Mouse (Mus musculus) hematopoietic stem cell, adult 5-6 weeks (primary cell): ENCODE data around the gene Hmgn2. TPM values are rescaled to one million over a fixed set of nuclear protein-coding genes. Genes with fewer than 3 reads are reported as not detected.
A peak's percentile ranks its signal among the peaks of the same experiment; 100 is the strongest.

Source experiments
- ATAC-seq, 2 experiments: fragments of 125-278 bp in 1 of 2; replicated peaks in 1 of 2; 2 replicates each; pipeline ENCODE4 v1.8.0; 2016 to 2017; ENCODE audit warnings: inconsistent platforms in 2 of 2, mild to moderate bottlenecking in 2 of 2, moderate number of reproducible peaks in 2 of 2, low read depth in 1 of 2, moderate TSS enrichment in 1 of 2; ENCODE audit not compliant: low FRiP score in 2 of 2, poor library complexity in 2 of 2, severe bottlenecking in 2 of 2, insufficient read depth in 1 of 2, low TSS enrichment in 1 of 2
- total RNA-seq: library from RNA; stranded (forward); fragments of 172-1452, 232-1000 nt; gene quantifications from 2 replicates; pipeline ENCODE4 v1.2.3, GENCODE M21; 2017

Hmgn2 gene
- 631 and 724 TPM in 2 replicates for total RNA-seq

- peak; percentile 67 to 74; a peak in 3 of 4 replicates for ATAC-seq
Observed at GRCm38 (mm10) chr4:133968150-133968921, at the start of gene Hmgn2. TSS of gene Hmgn2 (minus strand) at chr4:133968650.

- no peak for ATAC-seq
Observed at GRCm38 (mm10) chr4:134017201-134017865, 48.9 kb upstream of the Hmgn2 start.

GRCm38 (mm10) chr4:134016767-134017166 lies 48.3 kb upstream of the Hmgn2 start:
- no peak for ATAC-seq

GRCm38 (mm10) chr4:134016208-134016607 lies 47.8 kb upstream of the Hmgn2 start:
- ATAC-seq: no peak

- peak; percentile 75 to 84; a peak in 2 of 4 replicates for ATAC-seq
Observed at GRCm38 (mm10) chr4:134012858-134013528, 44.5 kb upstream of the Hmgn2 start.

GRCm38 (mm10) chr4:134011450-134012414 lies 43.3 kb upstream of the Hmgn2 start:
- peak in 1 of 2 experiments; percentile 15; a peak in 1 of 4 replicates for ATAC-seq

- ATAC-seq: no peak
Observed at GRCm38 (mm10) chr4:134009709-134010108, 41.3 kb upstream of the Hmgn2 start.

GRCm38 (mm10) chr4:134006845-134007244 lies 38.4 kb upstream of the Hmgn2 start:
- ATAC-seq: no peak

- no peak for ATAC-seq
Observed at GRCm38 (mm10) chr4:134005581-134006358, 37.3 kb upstream of the Hmgn2 start.

- no peak for ATAC-seq
Observed at GRCm38 (mm10) chr4:134002903-134003302, 34.5 kb upstream of the Hmgn2 start.

- ATAC-seq: no peak
Observed at GRCm38 (mm10) chr4:134002246-134002645, 33.8 kb upstream of the Hmgn2 start.

GRCm38 (mm10) chr4:134001710-134002109 lies 33.3 kb upstream of the Hmgn2 start:
- no peak for ATAC-seq

- peak; percentile 98 to 99 for ATAC-seq
Observed at GRCm38 (mm10) chr4:134000466-134001438, 32.3 kb upstream of the Hmgn2 start, which contains the start of gene Dhdds. TSS of gene Dhdds (minus strand) at chr4:134000918.

GRCm38 (mm10) chr4:133994697-133995096 lies 26.2 kb upstream of the Hmgn2 start:
- ATAC-seq: no peak

GRCm38 (mm10) chr4:133991087-133991660 lies 22.7 kb upstream of the Hmgn2 start:
- no peak for ATAC-seq
